8 mouse cellular contexts compared by ENCODE assay signal in genomic region chr14:57999402-57999734, GRCm38 (mm10). TPM values are rescaled to one million over a fixed set of nuclear protein-coding genes. Genes with fewer than 3 reads are reported as not detected.
DNase-seq lines count a peak whose midpoint lies in the region; ATAC-seq and TF ChIP-seq lines count a peak whose summit lies in the region.

No protein-coding gene starts in this region.

- 31% methylated on average over 5 of the region's 5 CpGs for WGBS in lung, embryonic 14.5 days
- 31% methylated on average over 5 of the region's 5 CpGs for WGBS in limb, embryonic 11.5 days
- WGBS in neural tube, embryonic 15.5 days: 30% methylated on average over 5 of the region's 5 CpGs

- H3K4me3 ChIP-seq in lung, embryonic 14.5 days (ENCODE audit: low read depth, low read length): peak overlapping the region; percentile 89
- peak overlapping the region; percentile 58 for H3K4me3 ChIP-seq in embryonic fibroblast, embryonic 13.5 days (ENCODE audit: insufficient read depth, low read length)
- H3K4me3 ChIP-seq in limb, embryonic 11.5 days (ENCODE audit: low read depth, low read length): peak overlapping the region; percentile 80
- H3K4me3 ChIP-seq in neural tube, embryonic 15.5 days (replicated peaks): peak overlapping the region; percentile 92

- no peak for DNase-seq in lung, embryonic 14.5 days
- DNase-seq in lung, postnatal 14 days: no peak
- no peak for DNase-seq in limb, embryonic 11.5 days (ENCODE audit: low spot score)
- DNase-seq in spleen, adult 12 weeks (ENCODE audit: low spot score): no peak
- no peak for DNase-seq in T-cell, adult 2 months (ENCODE audit: low spot score)
- no peak for DNase-seq in layer of hippocampus, adult 11-12 months (ENCODE audit: low spot score)

- TF ChIP-seq CTCF in lung, embryonic 14.5 days (IDR thresholded peaks at IDR 0.05; ENCODE audit: low read depth): no peak
- no peak for TF ChIP-seq CTCF in embryonic fibroblast, embryonic 13.5 days (IDR thresholded peaks at IDR 0.05; ENCODE audit: borderline replicate concordance, insufficient read depth, low read length)

- no peak overlapping the region for H3K27ac ChIP-seq in lung, embryonic 14.5 days (ENCODE audit: low read depth)
- H3K27ac ChIP-seq in embryonic fibroblast, embryonic 13.5 days (ENCODE audit: insufficient read depth, low read length): no peak overlapping the region
- H3K27ac ChIP-seq in limb, embryonic 11.5 days (replicated peaks; ENCODE audit: low read depth, low read length): no peak overlapping the region
- peak overlapping the region; percentile 91 for H3K27ac ChIP-seq in neural tube, embryonic 15.5 days (replicated peaks)

- ATAC-seq in lung, embryonic 14.5 days (ENCODE audit: insufficient read depth): no peak
- no peak for ATAC-seq in limb, embryonic 11.5 days (ENCODE audit: insufficient number of reproducible peaks, low FRiP score, low TSS enrichment, low read depth)
- no peak; the same call in 1 of the 2 replicates for ATAC-seq in neural tube, embryonic 15.5 days (ENCODE audit: low FRiP score)

- no peaks in the 10 kb centered on the region for H3K9me3 ChIP-seq in lung, embryonic 14.5 days (ENCODE audit: low read depth, low read length)
- H3K9me3 ChIP-seq in limb, embryonic 11.5 days (ENCODE audit: control insufficient read depth, low read length): no peaks in the 10 kb centered on the region
- no peaks in the 10 kb centered on the region for H3K9me3 ChIP-seq in neural tube, embryonic 15.5 days (replicated peaks)

- peak overlapping the region; percentile 76 for H3K4me2 ChIP-seq in lung, embryonic 14.5 days
- H3K4me2 ChIP-seq in limb, embryonic 11.5 days (ENCODE audit: low read depth, severe bottlenecking): peak overlapping the region; percentile 62
- H3K4me2 ChIP-seq in neural tube, embryonic 15.5 days: peak overlapping the region; percentile 80

- no peaks in the 10 kb centered on the region for H3K4me1 ChIP-seq in lung, embryonic 14.5 days (ENCODE audit: insufficient read depth)
- H3K4me1 ChIP-seq in embryonic fibroblast, embryonic 13.5 days (ENCODE audit: control insufficient read depth, insufficient read depth, low read length): peaks cover 5% of the 10 kb centered on the region
- H3K4me1 ChIP-seq in limb, embryonic 11.5 days (ENCODE audit: control insufficient read depth, insufficient read depth, low read length): no peaks in the 10 kb centered on the region
- H3K4me1 ChIP-seq in neural tube, embryonic 15.5 days: peaks cover 22% of the 10 kb centered on the region

- TF ChIP-seq POLR2A in embryonic fibroblast, embryonic 13.5 days (IDR thresholded peaks at IDR 0.05; ENCODE audit: low read depth, low read length): no peak

- peak overlapping the region; percentile 89; the same call in 1 of the 2 replicates for H3K9ac ChIP-seq in lung, embryonic 14.5 days
- H3K9ac ChIP-seq in limb, embryonic 11.5 days (ENCODE audit: low read length): peak overlapping the region; percentile 93
- no peak overlapping the region; the same call in 1 of the 2 replicates for H3K9ac ChIP-seq in neural tube, embryonic 15.5 days (replicated peaks)

- H3K27me3 ChIP-seq in lung, embryonic 14.5 days (ENCODE audit: insufficient read depth, low read length): no peaks in the 10 kb centered on the region
- no peaks in the 10 kb centered on the region for H3K27me3 ChIP-seq in limb, embryonic 11.5 days (ENCODE audit: control insufficient read depth, insufficient read depth, low read length)
- no peaks in the 10 kb centered on the region for H3K27me3 ChIP-seq in neural tube, embryonic 15.5 days (replicated peaks)

- no peaks in the 10 kb centered on the region for H3K36me3 ChIP-seq in lung, embryonic 14.5 days (ENCODE audit: insufficient read depth)
- H3K36me3 ChIP-seq in limb, embryonic 11.5 days (ENCODE audit: control insufficient read depth, insufficient read depth, low read length): no peaks in the 10 kb centered on the region
- no peaks in the 10 kb centered on the region for H3K36me3 ChIP-seq in neural tube, embryonic 15.5 days

RNA-seq across cellular contexts. Expression of gene Micu2, which starts 0.3 kb away (rescaled TPM):
- 54.1 and 56.4 TPM in 2 replicates for polyA plus RNA-seq in lung, embryonic 14.5 days (2014; fragmentation: Nextera tagmentation; extraction: Ambion mirVana)
- 78.7 and 91.3 TPM in 2 replicates for polyA plus RNA-seq in embryonic fibroblast, embryonic 13.5 days (2011; ENCODE audit: insufficient read length, low read depth, missing spikeins)
- polyA plus RNA-seq in limb, embryonic 11.5 days (2014; fragmentation: Nextera tagmentation; extraction: Ambion mirVana): 53.8 and 59.8 TPM in 2 replicates
- polyA plus RNA-seq in neural tube, embryonic 15.5 days (2015; fragmentation: Nextera tagmentation; extraction: Ambion mirVana): 68.9 and 75.3 TPM in 2 replicates
